Mouse (Mus musculus) kidney, postnatal 0 days (tissue): Measurements from ENCODE around the gene Slc25a44. TPM values are rescaled to one million over a fixed set of nuclear protein-coding genes. Genes with fewer than 3 reads are reported as not detected.

Experiments
- ATAC-seq: fragments of 200-750 bp; cut with Nextera tagmentation; replicated peaks from 2 replicates; pipeline ENCODE4 v1.8.0; 2017; ENCODE audit warnings: low read depth, moderate number of reproducible peaks, moderate TSS enrichment, moderate library complexity; ENCODE audit not compliant: low FRiP score
- DNase-seq: peaks from one replicate; pipeline ENCODE4 v3.0.0-alpha.2; 2016; ENCODE audit warnings: low spot score
- H3K27ac ChIP-seq: fragments of 300-500 bp; sonication (generic); 2 replicates; pipeline ENCODE4 v1.5.1; 2014; ENCODE audit warnings: mild to moderate bottlenecking
- H3K27me3 ChIP-seq: fragments of 300-500 bp; sonication (generic); 2 replicates; pipeline ENCODE4 v1.6.1; 2014; ENCODE audit warnings: low read length, mixed read lengths; ENCODE audit not compliant: insufficient read depth
- H3K36me3 ChIP-seq: fragments of 300-500 bp; sonication (generic); 2 replicates; pipeline ENCODE4 v1.6.1; 2014; ENCODE audit warnings: low read length, mixed read lengths; ENCODE audit not compliant: insufficient read depth
- H3K4me1 ChIP-seq: fragments of 300-500 bp; sonication (generic); replicated peaks from 2 replicates; pipeline ENCODE4 v1.6.1; 2014; ENCODE audit warnings: antibody characterized with exemption, low read length, mixed read lengths; ENCODE audit not compliant: insufficient read depth
- H3K4me2 ChIP-seq: fragments of 300-500 bp; sonication (generic); 2 replicates; pipeline ENCODE4 v1.6.1; 2014; ENCODE audit warnings: mild to moderate bottlenecking, low read length, moderate library complexity, mixed read lengths
- H3K4me3 ChIP-seq: fragments of 300-500 bp; sonication (generic); replicated peaks from 2 replicates; pipeline ENCODE4 v1.5.1; 2014; ENCODE audit warnings: low read depth, low read length
- H3K9ac ChIP-seq: fragments of 300-500 bp; sonication (generic); 2 replicates; pipeline ENCODE4 v1.6.1; 2014; ENCODE audit warnings: low read depth, low read length
- H3K9me3 ChIP-seq: fragments of 300-500 bp; sonication (generic); replicated peaks from 2 replicates; pipeline ENCODE4 v1.6.1; 2016; ENCODE audit warnings: low read length, inconsistent platforms, mixed read lengths
- CTCF ChIP-seq: IDR thresholded peaks from 2 replicates; pipeline ENCODE4 v1.5.1; 2016; ENCODE audit warnings: antibody characterized with exemption, low read depth, mild to moderate bottlenecking, moderate library complexity
- WGBS: fragments of 180-500 bp; shearing (Covaris S2); extraction: QIAGEN DNeasy Blood & Tissue Kit; methylation state at CpG from one replicate; pipeline ENCODE4 v1.1.7; 2014; 5-methylcytosine and 5-hydroxymethylcytosine counted together
- microRNA-seq: library from miRNA; unstranded; fragments of <30 nt; microRNA quantifications from one replicate; pipeline ENCODE4, GENCODE M21; 2016
- polyA plus RNA-seq: library from polyadenylated mRNA; unstranded; fragments of >200 nt; fragmentation: Nextera tagmentation; extraction: Ambion mirVana; gene quantifications from 2 replicates; pipeline ENCODE4 v1.2.1, GENCODE M21; 2015

Gene Slc25a44
- polyA plus RNA-seq, 1 experiment from 2014 or later = 17.1 TPM

DNA sequence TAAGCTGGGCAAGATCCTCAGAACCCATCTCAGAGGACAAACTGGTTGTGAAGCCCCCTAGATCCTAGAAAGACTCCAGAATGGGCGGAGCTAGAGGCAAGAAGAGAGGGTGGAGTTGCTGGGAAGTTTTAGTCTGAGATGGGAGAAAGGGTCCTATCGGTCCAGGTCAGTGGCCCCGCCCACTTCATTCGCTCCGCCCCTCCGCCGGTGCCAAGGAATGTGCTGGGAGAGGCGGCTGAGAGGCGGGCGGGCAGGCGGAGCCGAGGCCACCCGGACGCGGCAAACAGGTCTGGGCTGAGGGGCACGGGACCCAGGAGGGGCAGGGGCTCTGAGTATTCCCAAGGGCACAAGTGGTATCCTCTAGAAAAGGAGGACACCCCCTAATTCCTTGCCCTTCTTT, 60.6 kb downstream of the Slc25a44 start, which contains the start of gene Paqr6:
Paqr6 (plus strand) TSS at position 248 of the 400 bp plus-strand sequence.
- peaks cover 25% of the 10 kb centered on the region for H3K36me3 ChIP-seq
- TF ChIP-seq CTCF = no peak
- peaks cover 3% of the 10 kb centered on the region; the same call in 1 of the 2 replicates for H3K27me3 ChIP-seq
- DNase-seq (peak; percentile 72), ATAC-seq (0 out of 2 replicates have a peak, but pooled peaks have one; percentile 8)
- peak within 1 kb of the TSS; percentile 5; the same call in 1 of the 2 replicates for H3K27ac ChIP-seq
- peak within 1 kb of the TSS; percentile 38 for H3K4me2 ChIP-seq
- H3K9ac ChIP-seq = no peak within 1 kb of the TSS
- under 1% methylated on average over 16 of the region's 16 CpGs for WGBS
- H3K4me3 ChIP-seq = peak within 1 kb of the TSS; percentile 17; the same call in 1 of the 2 replicates
- H3K4me1 ChIP-seq = no peaks in the 10 kb centered on the region
- H3K9me3 ChIP-seq = no peaks in the 10 kb centered on the region

DNA sequence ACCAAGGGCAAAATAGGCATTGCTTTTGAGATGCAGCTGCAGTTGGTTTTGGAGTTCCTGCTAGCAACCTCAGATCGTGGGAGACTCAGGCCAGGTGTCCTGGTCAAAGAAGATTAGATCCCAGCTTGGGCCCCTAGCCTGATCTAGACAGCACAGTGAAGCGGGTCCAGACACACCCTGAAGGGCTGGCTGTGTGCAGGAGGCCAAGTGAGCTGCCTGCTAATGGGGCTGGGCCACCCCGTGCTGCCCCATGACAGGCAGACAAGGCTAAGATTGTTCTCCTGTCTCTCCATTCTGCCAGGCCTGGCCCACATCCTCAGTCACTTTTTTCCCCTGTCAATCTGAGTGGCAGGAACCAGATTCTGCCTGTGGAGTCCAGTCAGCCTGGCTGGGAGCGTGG, 61.2 kb downstream of the Slc25a44 start:
- Histone ChIP-seq H3K9ac (no peak overlapping the region), H3K36me3 (peaks cover 32% of the 10 kb centered on the region), H3K27me3 (peaks cover 3% of the 10 kb centered on the region; the same call in 1 of the 2 replicates), H3K4me1 (no peaks in the 10 kb centered on the region), H3K27ac (no peak overlapping the region), H3K9me3 (no peaks in the 10 kb centered on the region), H3K4me3 (no peak overlapping the region), H3K4me2 (no peak overlapping the region)
- DNase-seq (no peak), ATAC-seq (no peak)
- WGBS = 57% methylated on average over 4 of the region's 4 CpGs
- TF ChIP-seq CTCF = no peak

DNA sequence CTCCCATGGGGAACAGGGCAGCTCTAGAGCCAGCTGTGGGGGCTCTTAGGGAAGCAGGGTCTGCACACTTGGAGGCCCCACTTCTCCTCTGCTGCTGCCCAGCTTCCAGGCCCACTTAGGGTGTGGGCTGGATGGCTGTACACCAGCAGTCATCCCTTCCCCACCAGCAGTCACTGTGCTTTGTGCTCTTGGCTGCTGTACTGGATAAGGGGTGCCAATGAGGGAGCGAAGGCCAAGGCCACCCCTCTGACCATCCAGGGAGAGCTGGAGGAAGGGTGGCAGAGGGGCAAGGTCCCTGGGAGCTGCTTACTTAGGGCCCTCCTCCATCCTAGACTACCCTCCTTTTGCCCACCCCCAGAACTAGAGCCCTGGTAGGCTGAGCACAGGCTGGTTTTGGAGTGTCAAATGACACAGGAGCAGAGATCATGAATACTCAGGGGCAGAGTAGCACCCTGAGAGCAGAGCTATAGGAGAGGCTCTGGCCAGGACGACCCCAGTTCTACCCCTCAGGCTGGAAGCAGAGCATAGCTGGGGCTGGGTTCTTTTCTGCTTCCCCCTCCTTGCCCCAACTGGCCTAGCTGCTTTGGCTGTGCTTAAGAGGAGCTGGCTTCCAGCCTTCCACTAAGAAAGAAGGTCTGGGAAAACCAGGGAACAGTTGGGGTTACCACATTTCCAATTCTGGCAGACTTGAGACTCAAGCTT, 63.2 kb downstream of the Slc25a44 start:
- 80% methylated on average over 2 of the region's 2 CpGs for WGBS
- no peak overlapping the region for H3K4me2 ChIP-seq
- peaks cover 3% of the 10 kb centered on the region; the same call in 1 of the 2 replicates for H3K27me3 ChIP-seq
- no peak overlapping the region for H3K27ac ChIP-seq
- H3K9ac ChIP-seq = no peak overlapping the region
- no peak for TF ChIP-seq CTCF
- DNase-seq = no peak
- no peak overlapping the region for H3K4me3 ChIP-seq
- H3K9me3 ChIP-seq = no peaks in the 10 kb centered on the region
- no peaks in the 10 kb centered on the region for H3K4me1 ChIP-seq
- H3K36me3 ChIP-seq = peaks cover 50% of the 10 kb centered on the region
- no peak; the same call in 1 of the 2 replicates for ATAC-seq

DNA sequence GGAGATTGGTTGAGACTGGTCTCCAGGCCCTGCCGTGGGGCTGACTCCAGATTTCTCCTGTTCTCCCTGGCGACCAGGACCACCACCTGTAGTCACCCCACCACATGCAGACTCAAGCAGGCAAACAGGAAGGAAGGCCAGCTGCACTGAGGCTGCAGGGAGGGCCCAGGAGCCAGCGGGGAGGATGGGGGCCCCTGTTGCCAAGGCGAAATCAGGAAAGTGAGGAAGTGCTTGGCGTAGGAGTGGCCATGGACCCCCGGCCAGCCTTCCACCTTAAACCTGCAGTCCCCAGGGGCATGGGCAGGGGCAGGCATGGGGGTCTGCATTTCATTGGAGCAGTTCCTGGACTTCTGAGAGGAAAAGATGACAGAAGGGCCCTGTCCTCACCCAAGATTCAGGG, 63.8 kb downstream of the Slc25a44 start:
- no peak for TF ChIP-seq CTCF
- no peak for DNase-seq
- H3K4me3 ChIP-seq = no peak overlapping the region
- no peak for ATAC-seq
- 54% methylated on average over 6 of the region's 6 CpGs for WGBS
- no peaks in the 10 kb centered on the region for H3K4me1 ChIP-seq
- no peak overlapping the region for H3K9ac ChIP-seq
- no peak overlapping the region for H3K27ac ChIP-seq
- H3K4me2 ChIP-seq = no peak overlapping the region
- H3K36me3 ChIP-seq = peaks cover 57% of the 10 kb centered on the region
- peaks cover 3% of the 10 kb centered on the region; the same call in 1 of the 2 replicates for H3K27me3 ChIP-seq
- H3K9me3 ChIP-seq = no peaks in the 10 kb centered on the region

Small RNA genes lying within 50 kb of the gene (microRNA-seq; reads per million reads assigned to microRNA genes)
- not detected for gene Mir7011

Other genes with a start within 250 kb of the Slc25a44 start
- gene Rhbg, start 170.4 kb downstream of the Slc25a44 start, polyA plus RNA-seq = 23.2 and 24.2 TPM in 2 replicates
- 3.8 and 5.1 TPM in 2 replicates for gene Gm38392, start 137.9 kb downstream of the Slc25a44 start, polyA plus RNA-seq
- 13.0 and 13.8 TPM in 2 replicates for gene Tsacc, start 128.1 kb downstream of the Slc25a44 start, polyA plus RNA-seq
- gene Cct3, start 128.0 kb downstream of the Slc25a44 start, polyA plus RNA-seq = 373 and 411 TPM in 2 replicates
- gene Glmp, start 100.1 kb downstream of the Slc25a44 start, polyA plus RNA-seq = 306 and 328 TPM in 2 replicates
- gene Tmem79, start 89.0 kb downstream of the Slc25a44 start, polyA plus RNA-seq = 6.3 and 7.4 TPM in 2 replicates
- 26.7 and 30.9 TPM in 2 replicates for gene Smg5, start 88.9 kb downstream of the Slc25a44 start, polyA plus RNA-seq
- 15.4 and 16.6 TPM in 2 replicates for gene Paqr6, start 60.6 kb downstream of the Slc25a44 start, polyA plus RNA-seq
- gene Bglap3, start 52.4 kb downstream of the Slc25a44 start, polyA plus RNA-seq = 3.8 and 4.7 TPM in 2 replicates
- 4.2 and 7.1 TPM in 2 replicates for gene Bglap2, start 46.4 kb downstream of the Slc25a44 start, polyA plus RNA-seq
- not detected in 2 replicates for gene Bglap, start 40.7 kb downstream of the Slc25a44 start, polyA plus RNA-seq
- 97.5 and 107 TPM in 2 replicates for gene Pmf1, start 14.8 kb downstream of the Slc25a44 start, polyA plus RNA-seq
- gene Sema4a, start 36.0 kb upstream of the Slc25a44 start, polyA plus RNA-seq = 32.6 and 33.3 TPM in 2 replicates
- 99.3 and 108 TPM in 2 replicates for gene Lmna, start 84.8 kb upstream of the Slc25a44 start, polyA plus RNA-seq
- gene Mex3a, start 107.3 kb upstream of the Slc25a44 start, polyA plus RNA-seq = 12.5 and 13.8 TPM in 2 replicates
- gene Rab25, start 123.2 kb upstream of the Slc25a44 start, polyA plus RNA-seq = 27.4 and 28.9 TPM in 2 replicates
- gene Lamtor2, start 127.9 kb upstream of the Slc25a44 start, polyA plus RNA-seq = 164 and 173 TPM in 2 replicates
- 35.1 and 35.9 TPM in 2 replicates for gene Ubqln4, start 128.6 kb upstream of the Slc25a44 start, polyA plus RNA-seq
- 294 and 311 TPM in 2 replicates for gene Ssr2, start 150.7 kb upstream of the Slc25a44 start, polyA plus RNA-seq
- gene Arhgef2, start 180.8 kb upstream of the Slc25a44 start, polyA plus RNA-seq = 53.7 and 65.4 TPM in 2 replicates
- gene Rxfp4, start 228.0 kb upstream of the Slc25a44 start, polyA plus RNA-seq = not detected in 2 replicates